Mouse (Mus musculus) spleen, adult 2 months (tissue): ENCODE measurements around the gene Sptlc2. TPM values are rescaled to one million over a fixed set of nuclear protein-coding genes. Genes with fewer than 3 reads are reported as not detected.

Experiments used
- DNase-seq, 2 experiments: peaks; one replicate each; pipeline versions ENCODE4 v3.0.0 to v3.0.0-alpha.2; 2012 to 2021; ENCODE audit warnings: low spot score in 2 of 2, low read depth in 1 of 2
- H3K27ac ChIP-seq: fragments of 200-500 bp; 2 replicates; pipeline ENCODE4 v1.5.1; 2012; ENCODE audit warnings: low read length, inconsistent platforms; ENCODE audit not compliant: insufficient read depth
- H3K27me3 ChIP-seq: fragments of 200-500 bp; 2 replicates; pipeline ENCODE4 v1.6.1; 2012; ENCODE audit warnings: mild to moderate bottlenecking, moderate library complexity, low read length, inconsistent platforms; ENCODE audit not compliant: control insufficient read depth, insufficient read depth
- H3K36me3 ChIP-seq: fragments of 200-500 bp; 2 replicates; pipeline ENCODE4 v1.6.1; 2012; ENCODE audit warnings: mild to moderate bottlenecking, low read length, inconsistent platforms; ENCODE audit not compliant: control insufficient read depth, insufficient read depth
- H3K4me1 ChIP-seq: fragments of 200-500 bp; 2 replicates; pipeline ENCODE4 v1.6.1; 2011; ENCODE audit warnings: inconsistent platforms; ENCODE audit not compliant: control insufficient read depth, insufficient read depth, insufficient read length
- H3K4me3 ChIP-seq: fragments of 200-500 bp; 2 replicates; pipeline ENCODE4 v1.5.1; 2011; ENCODE audit warnings: mild to moderate bottlenecking, inconsistent platforms; ENCODE audit not compliant: insufficient read depth, insufficient read length; ENCODE audit errors: extremely low read depth
- CTCF ChIP-seq: fragments of 200-500 bp; IDR thresholded peaks from 2 replicates; pipeline ENCODE4 v1.5.1; 2011; ENCODE audit warnings: mild to moderate bottlenecking, inconsistent platforms; ENCODE audit not compliant: insufficient read depth, insufficient read length, insufficient replicate concordance; ENCODE audit errors: extremely low read depth
- POLR2A ChIP-seq: fragments of 200-500 bp; IDR thresholded peaks from 2 replicates; pipeline ENCODE4 v1.6.1; 2011; ENCODE audit warnings: low read depth, low read length, inconsistent platforms
- WGBS: fragments of 180-500 bp; shearing (Covaris S2); methylation state at CpG from one replicate; pipeline ENCODE4 v1.1.7; 2018; 5-methylcytosine and 5-hydroxymethylcytosine counted together
- polyA plus RNA-seq: library from polyadenylated mRNA; depleted of rRNA; stranded (reverse); fragments of >200 nt; gene quantifications from 2 replicates; pipeline ENCODE4 v1.2.3, GENCODE M21; 2012

Sptlc2 gene
- polyA plus RNA-seq, 1 experiment = 7.5 TPM

- WGBS = 89% methylated on average over 4 of the region's 4 CpGs
- TF ChIP-seq CTCF (no peak), POLR2A (no peak)
- H3K27me3 ChIP-seq = no peaks in the 10 kb centered on the region
- no peak overlapping the region for H3K4me3 ChIP-seq
- H3K4me1 ChIP-seq = no peaks in the 10 kb centered on the region
- no peak overlapping the region for H3K27ac ChIP-seq
- no peak for DNase-seq
- no peaks in the 10 kb centered on the region for H3K36me3 ChIP-seq
These were observed 9.8 kb upstream of the Sptlc2 start for GRCm38 (mm10) chr12:87397811-87398417.

- 85% methylated on average over 4 of the region's 4 CpGs for WGBS
- no peak overlapping the region for H3K4me3 ChIP-seq
- no peak for DNase-seq
- no peaks in the 10 kb centered on the region for H3K36me3 ChIP-seq
- TF ChIP-seq POLR2A (no peak), CTCF (no peak)
- no peaks in the 10 kb centered on the region for H3K27me3 ChIP-seq
- no peaks in the 10 kb centered on the region for H3K4me1 ChIP-seq
- no peak overlapping the region for H3K27ac ChIP-seq
These were observed 9.0 kb upstream of the Sptlc2 start for GRCm38 (mm10) chr12:87397126-87397525.

GRCm38 (mm10) chr12:87394316-87394715, 6.2 kb upstream of the Sptlc2 start:
- H3K27ac ChIP-seq = no peak overlapping the region
- 92% methylated on average over 6 of the region's 6 CpGs for WGBS
- no peaks in the 10 kb centered on the region for H3K4me1 ChIP-seq
- H3K27me3 ChIP-seq = no peaks in the 10 kb centered on the region
- TF ChIP-seq CTCF = no peak
- TF ChIP-seq POLR2A = no peak
- no peak for DNase-seq
- H3K4me3 ChIP-seq = no peak overlapping the region
- H3K36me3 ChIP-seq = no peaks in the 10 kb centered on the region

GRCm38 (mm10) chr12:87393447-87394145, 5.4 kb upstream of the Sptlc2 start:
- no peaks in the 10 kb centered on the region for H3K27me3 ChIP-seq
- no peaks in the 10 kb centered on the region for H3K36me3 ChIP-seq
- no peak overlapping the region for H3K27ac ChIP-seq
- no peaks in the 10 kb centered on the region for H3K4me1 ChIP-seq
- TF ChIP-seq POLR2A (no peak), CTCF (no peak)
- DNase-seq = no peak
- no peak overlapping the region for H3K4me3 ChIP-seq
- 70% methylated on average over 4 of the region's 4 CpGs for WGBS

- peaks cover 3% of the 10 kb centered on the region; the same call in 1 of the 2 replicates for H3K4me1 ChIP-seq
- no peak overlapping the region for H3K4me3 ChIP-seq
- no peaks in the 10 kb centered on the region for H3K36me3 ChIP-seq
- no peak overlapping the region for H3K27ac ChIP-seq
- TF ChIP-seq POLR2A (no peak), CTCF (no peak)
- no peak for DNase-seq
- no peaks in the 10 kb centered on the region for H3K27me3 ChIP-seq
These were observed 3.2 kb upstream of the Sptlc2 start for GRCm38 (mm10) chr12:87391355-87391754.

GRCm38 (mm10) chr12:87389231-87389630, 1.1 kb upstream of the Sptlc2 start:
- H3K36me3 ChIP-seq = no peaks in the 10 kb centered on the region
- H3K27ac ChIP-seq = no peak overlapping the region
- TF ChIP-seq CTCF (no peak), POLR2A (no peak)
- DNase-seq = no peak
- H3K27me3 ChIP-seq = no peaks in the 10 kb centered on the region
- WGBS = 89% methylated on average over 3 of the region's 3 CpGs
- H3K4me3 ChIP-seq = no peak overlapping the region
- H3K4me1 ChIP-seq = peaks cover 3% of the 10 kb centered on the region; the same call in 1 of the 2 replicates
